Mouse (Mus musculus): ENCODE results near the gene Gabarap.

- TF ChIP-seq POLR2A (IDR thresholded peaks at IDR 0.05; ENCODE audit: insufficient read depth, low read depth, low read length) (no peak), CTCF (IDR thresholded peaks at IDR 0.05; ENCODE audit: insufficient read depth, low read depth, low read length) (no peak)
Measured at GRCm38 (mm10) chr11:69947337-69948065, 43.4 kb upstream of the Gabarap start.

All from olfactory bulb, adult 2 months (tissue).